Mouse (Mus musculus): Measurements from ENCODE around the gene Abhd12.
"Not testable (repeated sequence)": the region's sequence is repeated elsewhere in the genome, so short reads cannot be mapped to it uniquely, and the experiment has no call there.

The Abhd12 gene

DNA sequence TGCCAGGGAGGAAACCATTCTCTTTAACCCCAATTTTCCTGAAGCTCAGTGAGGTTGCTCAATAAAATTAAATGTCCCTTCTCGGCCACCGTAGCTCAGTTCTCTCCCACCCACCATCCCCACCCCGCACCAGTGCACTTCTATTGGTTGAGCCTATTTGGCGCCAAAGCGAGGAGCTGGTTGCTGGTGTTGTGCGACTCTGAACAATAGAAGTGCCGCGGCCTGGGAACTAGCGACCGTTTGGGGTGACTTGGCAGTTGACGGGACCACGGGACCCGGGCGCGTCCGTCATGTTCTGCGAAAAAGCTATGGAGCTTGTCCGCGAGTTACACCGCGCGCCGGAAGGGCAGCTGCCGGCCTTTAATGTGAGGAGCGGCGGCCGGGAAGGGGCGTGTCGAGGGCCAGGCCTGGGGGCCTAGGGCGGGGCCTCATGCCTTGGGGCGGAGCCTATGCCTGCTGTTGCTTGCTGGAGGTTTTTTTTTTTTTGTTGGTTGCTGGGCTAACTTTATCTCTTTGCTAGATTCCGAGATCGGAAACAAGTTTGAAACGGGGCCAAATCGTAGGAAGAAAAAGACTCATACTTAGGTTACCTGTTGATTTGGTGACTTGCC lies 5.0 kb upstream of the Abhd12 start:
- peak; percentile 95 for DNase-seq (ENCODE audit: low read depth, low spot score)

DNA sequence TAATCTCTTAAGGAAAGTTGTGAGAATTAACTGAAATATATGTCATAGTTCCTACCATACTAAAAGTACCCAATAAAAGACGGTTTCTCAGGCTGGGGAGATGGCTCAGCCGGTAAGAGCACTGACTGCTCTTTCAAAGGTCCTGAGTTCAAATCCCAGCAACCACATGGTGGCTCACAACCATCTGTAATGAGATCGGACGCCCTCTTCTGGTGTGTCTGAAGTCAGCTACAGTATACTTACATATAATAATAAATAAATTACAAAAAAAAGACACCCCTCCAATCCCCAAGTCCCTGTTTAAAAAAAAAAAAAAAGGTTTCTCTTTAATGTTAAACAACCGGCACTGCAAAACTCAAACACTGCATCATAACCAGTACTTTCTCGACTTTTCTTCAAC lies 4.3 kb upstream of the Abhd12 start:
- DNase-seq (ENCODE audit: low read depth, low spot score) = not testable (repeated sequence)

DNA sequence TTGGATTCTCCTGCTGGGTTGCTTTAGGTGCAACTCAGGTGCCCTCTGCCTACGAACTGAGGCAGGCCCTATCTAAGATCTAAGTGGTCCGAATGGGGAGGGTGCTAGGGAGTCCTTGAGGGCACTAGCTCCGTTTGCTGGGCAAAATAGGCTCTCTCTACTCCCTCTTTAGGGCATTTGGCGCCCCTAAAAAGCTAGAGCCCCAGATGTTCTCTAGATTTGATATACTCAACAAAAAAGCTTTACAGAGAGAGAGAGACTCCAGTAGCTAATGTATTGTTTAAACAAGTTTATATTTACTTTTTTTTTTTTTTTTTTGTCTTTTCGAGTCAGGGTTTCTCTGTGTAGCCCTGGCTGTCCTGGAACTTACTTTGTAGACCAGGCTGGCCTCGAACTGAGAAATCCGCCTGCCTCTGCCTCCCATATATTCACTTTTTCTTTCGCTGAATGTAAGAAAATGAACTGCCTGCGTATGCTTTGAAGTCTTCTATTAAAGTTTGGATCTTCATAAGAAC lies 452 bp upstream of the Abhd12 start, which contains the start of gene Gins1:
Gins1 (plus strand) TSS at position 465 of the 515 bp plus-strand sequence.
- no peak for DNase-seq (ENCODE audit: low read depth, low spot score)

DNA sequence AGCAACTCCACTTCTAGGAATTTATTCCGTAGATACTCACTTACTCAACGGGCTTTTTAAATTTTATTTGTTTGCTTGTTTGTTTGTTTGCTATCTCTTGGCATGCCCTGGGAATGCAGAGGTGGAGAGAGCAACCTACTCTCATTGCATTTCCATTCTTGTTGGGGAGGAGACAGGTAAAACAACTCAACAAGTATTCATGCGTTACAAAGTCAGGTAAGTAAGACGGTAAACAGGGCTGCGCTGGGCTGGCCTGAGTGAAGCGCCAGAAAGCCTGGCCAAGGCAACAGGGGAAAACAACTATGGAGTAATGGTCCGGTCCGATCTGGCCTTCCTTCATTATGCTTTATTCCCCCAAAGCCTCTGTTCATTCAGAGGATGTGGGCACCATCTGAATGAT lies 2.2 kb downstream of the Abhd12 start:
- DNase-seq (ENCODE audit: low read depth, low spot score) = no peak

DNA sequence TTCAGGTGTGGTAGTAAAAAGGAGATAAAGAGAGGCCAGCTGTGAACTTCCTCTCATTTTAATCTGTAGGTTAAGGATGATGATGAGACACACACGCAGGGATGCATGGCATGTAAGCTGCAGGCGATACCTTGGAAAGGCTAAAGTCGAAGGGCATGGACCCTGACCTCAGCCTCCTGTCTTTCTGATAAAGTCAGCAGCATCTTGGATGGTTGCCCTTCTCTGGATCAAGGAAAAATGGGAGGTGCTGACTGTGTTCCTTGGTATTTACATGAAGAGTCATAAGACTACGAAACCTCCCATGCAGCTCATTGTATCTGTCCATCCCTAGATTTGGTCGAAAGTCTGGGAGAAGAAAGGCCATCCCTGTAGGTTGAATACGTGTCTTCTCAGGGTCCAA lies 4.2 kb downstream of the Abhd12 start:
- no peak for DNase-seq (ENCODE audit: low read depth, low spot score)

DNA sequence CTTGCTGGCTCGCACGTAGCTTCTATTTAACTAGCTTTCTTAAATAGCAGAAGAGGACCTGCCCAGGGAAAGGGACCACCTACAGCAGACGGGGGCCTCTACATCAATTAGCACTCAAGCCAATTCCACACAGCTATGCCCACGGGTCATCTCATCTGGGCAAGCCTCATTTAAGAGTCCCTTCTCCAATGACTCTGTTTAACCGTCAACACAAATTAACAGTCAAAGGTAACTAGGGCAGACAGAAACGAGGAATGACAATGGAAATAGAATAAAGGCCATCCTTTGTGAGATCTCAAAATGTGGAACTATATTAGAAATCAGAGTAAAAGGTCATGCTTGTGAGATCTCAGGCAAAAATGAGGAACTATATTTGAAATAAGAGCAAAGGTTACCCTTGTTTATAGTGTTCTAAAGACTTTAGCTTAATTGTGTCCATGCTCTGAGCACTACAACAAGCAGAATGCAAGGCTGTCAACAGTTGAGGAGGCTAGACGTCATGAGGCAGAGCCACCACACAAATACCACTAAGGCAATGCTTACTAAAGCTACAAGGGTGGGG lies 8.8 kb downstream of the Abhd12 start:
- no peak for DNase-seq (ENCODE audit: low read depth, low spot score)

DNA sequence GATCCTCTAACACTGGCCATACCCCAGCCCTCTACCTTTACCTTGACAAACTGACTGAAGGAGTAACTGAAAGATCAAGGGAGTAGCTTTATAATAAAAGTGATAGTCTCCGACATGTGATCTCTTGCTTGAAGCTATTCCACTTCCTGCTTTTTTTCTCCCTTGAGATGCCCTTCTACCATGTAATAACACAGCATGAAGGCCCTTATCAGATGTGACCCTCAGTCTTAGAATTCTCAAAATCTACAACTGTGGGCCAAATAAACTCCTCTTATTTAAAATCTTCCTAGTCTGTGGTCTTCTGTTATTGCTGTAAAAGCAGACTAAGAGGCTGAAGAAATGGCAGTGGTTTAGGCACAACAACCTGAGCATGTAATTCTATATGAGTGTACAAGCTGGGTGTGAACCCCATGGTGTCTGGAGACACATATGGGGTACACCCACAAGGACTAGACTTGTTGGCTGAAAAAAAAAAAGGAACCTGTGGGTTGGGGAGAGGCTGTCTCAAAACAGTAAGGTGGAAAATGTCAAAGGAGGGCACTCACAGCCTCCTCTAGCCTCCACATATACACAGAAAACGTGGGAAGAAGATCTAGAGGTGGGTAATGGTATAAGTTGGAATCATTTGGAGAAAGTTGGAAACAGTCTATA lies 9.8 kb downstream of the Abhd12 start:
- no peak for DNase-seq (ENCODE audit: low read depth, low spot score)

DNA sequence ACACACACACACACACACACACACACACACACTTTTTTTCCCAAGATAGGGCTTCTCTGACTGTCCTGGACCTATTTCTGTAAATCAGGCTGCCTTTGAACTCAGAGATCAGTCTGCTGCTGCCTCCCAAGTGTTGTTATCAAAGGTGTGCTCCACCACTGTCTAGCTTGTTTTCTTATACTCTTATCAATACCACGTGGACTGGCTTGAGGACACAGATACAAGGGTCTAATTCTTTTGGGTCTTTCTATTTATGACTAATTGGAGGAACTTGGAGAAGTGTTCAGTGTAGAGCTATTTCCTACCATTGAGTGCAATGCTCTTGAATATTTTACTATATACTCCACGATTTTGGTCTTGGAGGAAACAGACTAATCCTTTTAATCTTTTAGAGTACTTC lies 17.2 kb downstream of the Abhd12 start:
- no peak for DNase-seq (ENCODE audit: low read depth, low spot score)

DNA sequence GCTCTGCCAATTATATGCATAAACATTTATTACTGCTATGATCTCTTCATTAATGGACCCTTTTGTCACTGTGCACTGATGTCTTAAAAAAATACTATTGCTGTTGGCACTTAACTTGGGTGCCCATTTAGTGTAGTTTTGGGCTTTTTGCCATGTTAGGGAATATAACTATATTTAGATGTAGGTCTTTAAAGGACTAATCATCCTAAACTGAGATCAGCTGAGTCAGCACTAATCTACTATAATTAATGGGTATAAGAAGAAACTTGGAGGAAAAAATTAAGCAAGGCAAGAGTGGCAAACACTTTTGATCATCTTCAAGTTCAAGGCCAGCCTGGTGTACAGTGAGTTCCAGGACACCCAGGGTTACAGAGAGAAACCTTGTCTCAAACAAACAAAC lies 18.2 kb downstream of the Abhd12 start:
- DNase-seq (ENCODE audit: low read depth, low spot score) = no peak

DNA sequence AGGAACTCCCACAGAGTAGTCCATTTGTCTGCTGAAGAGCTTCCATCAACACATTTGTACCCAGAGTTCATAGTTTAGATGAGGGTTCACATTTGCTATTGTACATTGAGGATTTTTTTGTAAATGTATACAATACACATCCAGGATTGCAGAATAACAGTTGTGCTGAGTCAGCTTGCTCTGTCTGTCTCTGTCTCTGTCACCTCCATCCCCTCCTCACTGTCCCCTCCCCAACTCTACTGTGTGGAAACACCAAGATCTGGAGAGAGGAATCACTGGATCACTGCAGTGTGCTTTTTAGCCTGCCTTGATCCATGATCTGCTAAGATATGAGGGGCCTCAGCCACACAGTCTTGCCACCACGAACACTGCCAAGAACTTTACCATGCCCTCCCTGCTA lies 18.7 kb downstream of the Abhd12 start:
- no peak for DNase-seq (ENCODE audit: low read depth, low spot score)

DNA sequence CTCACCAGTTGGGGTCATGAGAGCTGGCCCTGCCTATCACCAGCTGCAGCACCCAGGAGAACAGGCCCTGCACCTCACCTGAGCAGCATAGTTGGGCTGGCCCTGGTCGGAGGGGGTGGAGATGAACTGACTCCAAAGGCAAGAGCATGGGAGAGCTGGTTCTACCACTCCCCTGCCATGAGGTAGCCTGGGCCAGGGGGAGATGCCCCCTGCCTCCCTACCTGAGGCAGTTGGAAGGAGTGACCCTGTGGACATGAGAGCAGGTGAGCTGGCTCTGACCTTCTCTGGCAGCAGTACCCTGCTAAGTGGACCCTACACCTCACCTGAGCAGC lies 19.8 kb downstream of the Abhd12 start:
- DNase-seq (ENCODE audit: low read depth, low spot score) = no peak

DNA sequence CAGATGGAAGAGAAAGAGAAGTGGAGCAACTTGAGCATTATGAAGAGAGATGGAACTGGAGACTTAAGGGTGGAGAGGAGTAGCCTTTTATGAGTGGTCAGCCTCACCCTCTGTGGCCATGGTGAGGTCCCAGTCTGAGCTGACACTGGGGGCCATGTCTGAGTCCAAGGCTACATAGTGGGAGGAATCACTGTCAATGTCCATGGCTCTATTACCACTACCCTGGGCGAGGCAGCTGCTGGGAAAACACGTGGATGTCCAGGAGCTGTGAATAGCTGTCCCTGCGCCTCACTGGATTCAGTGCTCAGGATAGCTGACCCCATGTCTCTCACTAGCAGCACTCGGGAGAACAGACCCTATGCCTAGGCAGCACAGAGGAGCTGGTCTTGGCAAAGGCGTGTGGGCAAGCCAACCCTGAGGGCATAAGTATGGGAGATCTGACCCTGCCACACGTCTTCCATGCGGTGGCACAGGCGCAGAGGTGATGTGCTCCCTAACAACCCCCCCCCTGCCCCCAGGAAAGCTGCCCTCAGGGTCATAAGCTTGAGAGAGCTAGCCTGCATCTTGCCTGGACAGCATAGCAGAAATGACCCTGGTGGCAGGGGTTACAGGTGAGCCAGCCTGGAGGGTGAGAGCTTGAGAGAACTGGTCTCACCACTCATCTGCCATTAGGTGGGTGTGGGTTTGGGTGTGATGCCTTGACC lies 20.3 kb downstream of the Abhd12 start:
- no peak for DNase-seq (ENCODE audit: low read depth, low spot score)

DNA sequence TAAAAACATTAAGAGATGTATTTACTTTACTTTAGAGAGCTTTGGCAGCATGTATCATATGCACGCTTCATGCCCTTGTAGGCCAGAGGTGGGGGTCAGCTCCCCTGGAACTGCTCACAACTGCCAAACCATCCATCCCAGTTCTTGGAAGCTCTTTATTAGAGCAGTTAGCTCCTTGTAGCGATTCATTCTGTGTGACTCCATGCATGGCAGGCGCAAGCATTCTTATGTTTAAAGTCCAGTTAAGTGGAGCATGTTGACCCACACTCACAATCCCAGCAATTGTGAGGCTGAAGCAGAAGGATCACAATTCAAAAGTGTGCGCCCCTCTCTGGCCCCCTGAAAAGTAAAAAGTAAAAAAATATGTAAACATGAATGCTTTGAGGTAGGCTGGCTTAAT lies 27.0 kb downstream of the Abhd12 start:
- DNase-seq (ENCODE audit: low read depth, low spot score) = no peak

DNA sequence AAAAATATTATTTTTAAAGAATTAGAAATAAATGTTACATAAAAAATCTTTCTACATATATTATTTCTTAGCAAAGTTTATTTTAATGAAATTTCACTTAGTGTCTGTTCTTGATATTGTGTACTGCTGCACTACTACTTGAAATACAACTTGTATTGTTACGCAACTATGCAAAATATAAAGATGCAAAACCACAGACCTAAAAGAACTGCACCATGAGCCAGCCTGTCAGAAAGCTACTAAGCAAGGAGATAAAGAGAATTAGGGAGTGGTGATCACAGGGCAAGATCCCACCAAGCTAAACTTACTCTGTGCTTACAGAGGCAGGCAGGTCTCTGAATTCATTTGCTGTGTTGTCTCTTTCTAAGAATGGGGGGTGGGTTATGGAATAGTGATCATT lies 29.3 kb downstream of the Abhd12 start:
- no peak for DNase-seq (ENCODE audit: low read depth, low spot score)

DNA sequence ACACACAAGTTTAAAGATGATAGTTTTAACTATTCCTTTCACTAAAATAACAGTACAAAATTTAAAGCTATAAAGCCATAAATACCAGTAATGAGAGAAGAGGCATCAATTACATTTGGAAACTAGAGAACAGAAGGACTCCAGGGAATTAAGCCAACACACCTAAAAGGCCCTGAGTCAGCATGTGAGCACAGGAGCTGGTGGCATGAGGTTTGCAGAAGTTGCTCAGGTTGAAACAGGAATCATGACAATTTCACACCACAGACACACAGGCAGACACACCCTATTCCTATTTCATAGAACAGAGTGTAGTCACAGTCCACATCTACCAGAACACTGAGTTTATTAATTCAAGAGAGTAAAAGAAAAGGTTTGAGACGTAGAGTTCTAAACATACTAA lies 30.0 kb downstream of the Abhd12 start:
- DNase-seq (ENCODE audit: low read depth, low spot score) = no peak

DNA sequence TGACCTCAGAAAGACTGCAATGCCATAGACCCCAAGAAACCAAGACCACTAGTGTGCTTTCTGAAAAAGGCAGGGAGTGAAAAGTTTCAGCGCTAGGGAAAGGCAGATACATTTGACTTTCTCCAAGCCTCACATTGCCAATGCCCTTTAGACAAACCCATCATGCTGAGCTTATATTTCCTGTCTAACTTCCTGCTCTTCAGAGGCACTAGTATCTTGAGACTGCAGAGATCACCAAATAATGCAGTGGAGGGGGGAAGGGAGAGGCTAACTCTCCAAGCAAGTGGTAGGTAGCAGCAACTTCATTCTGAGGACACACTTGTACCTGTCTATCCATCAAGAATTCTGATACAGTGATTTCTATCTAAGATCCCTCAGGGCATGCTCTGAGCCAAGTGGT lies 35.1 kb downstream of the Abhd12 start:
- DNase-seq (ENCODE audit: low read depth, low spot score) = peak; percentile 67

DNA sequence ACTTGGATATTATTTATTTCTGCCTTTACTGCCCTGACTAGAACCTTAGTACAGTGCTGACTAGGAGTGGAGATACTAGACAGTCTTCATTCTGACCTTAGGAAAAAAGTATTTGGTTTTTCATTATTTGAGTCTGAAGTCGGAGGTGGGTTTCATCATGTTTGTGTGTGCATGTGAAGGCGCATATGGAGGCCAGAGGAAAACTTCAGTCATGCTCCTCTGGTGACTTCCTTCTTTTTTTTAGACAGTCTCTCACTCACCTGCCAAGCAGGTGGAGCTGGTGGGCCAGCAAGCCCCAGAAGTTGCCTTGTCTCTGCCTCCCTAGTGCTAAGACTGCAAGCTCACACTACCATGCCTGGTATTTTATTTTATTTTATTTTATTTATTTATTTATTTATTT lies 37.5 kb downstream of the Abhd12 start:
- no peak for DNase-seq (ENCODE audit: low read depth, low spot score)

DNA sequence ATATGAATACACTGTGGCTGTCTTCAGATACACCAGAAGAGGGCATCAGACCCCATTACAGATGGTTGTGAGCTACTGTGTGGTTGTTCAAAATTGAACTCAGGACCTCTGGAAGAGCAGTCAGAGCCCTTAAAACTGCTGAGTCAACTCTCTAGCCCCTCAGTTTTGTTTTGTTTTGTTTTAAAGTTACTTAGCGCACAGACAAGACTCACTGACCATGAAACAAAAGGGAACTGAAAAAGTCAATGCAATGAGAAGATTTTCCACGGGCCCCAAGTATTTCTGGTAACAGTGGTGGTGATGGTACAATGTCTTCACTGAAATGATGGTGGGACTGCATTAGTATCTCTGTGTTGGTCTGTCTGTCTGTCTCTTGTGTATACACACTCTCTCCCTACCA lies 43.4 kb downstream of the Abhd12 start:
- DNase-seq (ENCODE audit: low read depth, low spot score) = no peak

DNA sequence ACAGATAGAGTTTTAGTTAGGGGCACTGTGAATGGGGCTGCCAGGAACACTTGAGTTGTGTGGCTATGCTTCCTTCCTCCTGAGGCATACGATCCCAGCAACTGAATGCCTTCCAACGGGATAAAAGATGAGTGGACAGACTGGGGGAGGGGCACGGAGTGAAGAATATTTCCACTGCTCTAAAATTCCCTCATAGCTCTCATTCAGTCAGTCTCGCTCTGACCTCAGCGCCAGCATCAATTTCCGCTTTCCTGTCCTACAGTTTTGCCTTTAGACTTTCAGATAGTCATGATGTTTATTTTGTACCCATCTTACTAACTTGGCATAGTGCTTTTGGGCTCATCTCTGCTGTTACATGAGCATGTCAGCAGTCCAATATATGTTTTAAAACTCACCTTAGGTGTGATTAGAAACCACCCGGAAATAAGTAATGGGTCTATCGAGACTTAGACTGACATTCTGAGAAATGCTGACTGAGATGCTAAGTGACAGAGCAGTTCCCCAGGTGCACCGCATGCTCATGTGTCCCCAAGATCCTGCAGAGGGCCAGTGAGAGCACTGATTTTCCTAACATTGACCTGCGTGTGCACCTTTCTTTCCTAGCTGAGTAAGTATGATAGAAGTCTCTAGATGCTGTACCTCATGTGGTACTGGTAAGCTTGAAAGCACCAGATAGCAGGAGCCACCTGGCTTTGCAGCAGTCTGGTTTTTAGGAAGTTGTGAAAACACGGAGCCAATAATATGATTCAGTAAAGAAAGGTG lies 44.7 kb downstream of the Abhd12 start:
- DNase-seq (ENCODE audit: low read depth, low spot score) = no peak

DNA sequence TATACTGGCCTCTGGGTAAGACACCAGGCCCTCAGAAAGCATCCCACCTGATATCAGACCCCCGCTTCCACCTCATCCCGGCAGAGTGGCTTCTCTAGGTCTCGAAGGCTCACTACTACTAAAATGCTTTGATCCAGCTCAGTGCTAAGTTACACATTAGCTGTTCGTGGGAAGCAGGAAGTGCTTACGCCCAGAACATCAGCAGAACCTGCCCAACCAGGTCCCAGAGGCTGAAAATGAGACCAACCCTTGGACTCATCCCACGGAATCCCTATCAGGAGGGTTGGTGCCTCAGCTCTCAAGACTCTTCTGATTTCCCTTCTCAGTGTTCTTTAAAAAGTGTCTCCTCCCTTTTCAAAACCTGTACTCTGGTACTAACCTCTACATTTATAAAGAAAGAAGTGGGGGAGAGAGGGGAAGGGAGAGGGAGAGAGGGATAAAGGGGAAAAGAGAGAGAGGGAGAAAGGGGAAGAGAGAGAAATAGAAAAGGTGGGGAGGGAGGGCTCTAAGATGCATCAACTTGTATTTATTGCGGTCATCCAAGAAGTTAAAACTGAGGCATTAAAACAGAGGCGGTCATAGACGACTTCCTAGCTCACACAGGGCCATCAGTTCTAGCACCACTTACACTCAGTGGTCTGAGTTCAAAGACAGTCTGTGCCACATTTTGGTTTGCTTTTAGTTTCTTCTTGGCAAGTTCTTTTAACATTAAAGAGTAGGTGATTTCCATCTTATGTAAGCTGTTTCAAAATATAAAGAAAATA lies 45.6 kb downstream of the Abhd12 start:
- no peak for DNase-seq (ENCODE audit: low read depth, low spot score)

DNA sequence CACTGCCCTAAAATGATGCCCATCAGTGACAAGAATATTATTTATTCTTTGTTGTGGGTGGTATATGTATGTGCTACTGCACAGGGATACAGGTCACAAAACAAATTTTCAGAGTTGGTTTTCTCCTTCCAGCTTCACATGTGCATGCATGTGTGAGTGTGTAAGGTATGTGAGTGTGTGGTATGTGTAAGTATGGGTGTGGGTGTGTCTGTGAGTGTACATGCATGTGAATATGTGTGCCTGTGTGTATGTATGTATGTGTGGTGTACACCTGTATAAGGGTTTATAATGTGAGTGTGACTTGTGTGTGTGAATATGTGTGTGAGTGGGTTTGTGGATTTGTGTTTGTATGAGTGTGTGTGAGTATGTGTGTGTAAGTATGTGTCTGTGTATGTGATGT lies 49.4 kb downstream of the Abhd12 start:
- no peak for DNase-seq (ENCODE audit: low read depth, low spot score)
